Mouse (Mus musculus): ENCODE data around the gene Foxa2.

DNA sequence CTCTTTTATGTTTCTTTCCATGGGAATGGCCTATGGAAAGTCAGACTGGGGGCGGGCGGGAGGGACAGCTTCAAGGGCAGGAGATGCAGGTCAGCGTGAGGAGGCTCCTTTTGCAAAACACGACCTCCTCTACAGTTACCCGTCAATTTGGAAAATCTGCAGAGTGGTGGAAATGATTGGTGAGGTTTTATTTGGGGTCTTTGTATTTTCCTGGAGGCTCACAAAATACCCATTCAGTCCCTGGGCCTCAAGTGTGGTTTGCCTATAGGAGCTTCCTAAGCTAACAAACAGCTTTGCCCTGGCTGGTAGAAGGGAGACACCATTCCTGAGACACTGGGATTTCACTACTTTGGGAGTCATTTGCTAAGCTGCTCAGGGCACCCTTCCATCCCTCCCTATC is 5.4 kb downstream of the Foxa2 start:
- TF ChIP-seq CTCF (IDR thresholded peaks at IDR 0.05; ENCODE audit: borderline replicate concordance, insufficient read depth, low read length) (no peak), POLR2A (IDR thresholded peaks at IDR 0.05; ENCODE audit: low read depth, low read length) (no peak)
